Mouse (Mus musculus) kidney, adult 8-10 months (tissue): ENCODE measurements around the gene Helz.

ENCODE experiments used
- DNase-seq, 2 experiments: peaks; one replicate each; pipeline ENCODE4 v3.0.0; 2022

Gene Helz

DNA sequence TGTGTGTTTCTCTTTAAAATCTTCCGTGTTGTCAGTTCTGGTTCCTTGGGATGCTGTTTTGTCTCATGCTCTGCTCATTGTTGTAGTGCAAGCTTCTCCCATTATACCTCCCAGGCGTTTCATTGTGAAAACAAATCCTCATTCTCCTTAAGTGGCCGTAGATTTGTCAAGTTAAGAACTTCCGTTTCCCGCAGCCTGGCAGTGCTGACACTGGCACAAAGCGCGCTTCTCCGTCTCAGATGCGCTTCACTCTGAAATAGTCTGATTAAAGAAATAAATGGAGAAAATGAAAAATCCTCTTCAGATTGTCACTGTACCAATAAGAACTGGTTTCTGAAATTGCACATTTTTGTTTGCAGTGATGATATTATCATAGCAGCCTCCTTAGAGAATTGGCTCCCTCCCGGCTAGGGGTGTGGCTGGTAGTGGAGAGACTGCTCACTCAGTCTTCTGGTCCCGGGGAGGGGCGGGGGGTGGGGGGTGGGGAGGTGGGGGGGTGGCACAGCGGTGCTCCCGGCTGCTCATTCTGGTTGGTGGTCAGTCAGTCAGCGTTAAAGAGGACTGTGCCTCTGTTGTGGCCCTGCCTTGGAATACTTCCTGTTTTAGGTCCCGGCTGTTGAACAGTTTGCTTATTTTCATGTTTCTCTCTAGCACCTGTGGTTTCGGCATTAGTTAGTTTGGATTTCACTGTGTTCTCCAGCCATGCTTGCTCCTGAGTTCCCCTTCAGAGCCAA lies 128.6 kb downstream of the Helz start:
- DNase-seq, result no peak

DNA sequence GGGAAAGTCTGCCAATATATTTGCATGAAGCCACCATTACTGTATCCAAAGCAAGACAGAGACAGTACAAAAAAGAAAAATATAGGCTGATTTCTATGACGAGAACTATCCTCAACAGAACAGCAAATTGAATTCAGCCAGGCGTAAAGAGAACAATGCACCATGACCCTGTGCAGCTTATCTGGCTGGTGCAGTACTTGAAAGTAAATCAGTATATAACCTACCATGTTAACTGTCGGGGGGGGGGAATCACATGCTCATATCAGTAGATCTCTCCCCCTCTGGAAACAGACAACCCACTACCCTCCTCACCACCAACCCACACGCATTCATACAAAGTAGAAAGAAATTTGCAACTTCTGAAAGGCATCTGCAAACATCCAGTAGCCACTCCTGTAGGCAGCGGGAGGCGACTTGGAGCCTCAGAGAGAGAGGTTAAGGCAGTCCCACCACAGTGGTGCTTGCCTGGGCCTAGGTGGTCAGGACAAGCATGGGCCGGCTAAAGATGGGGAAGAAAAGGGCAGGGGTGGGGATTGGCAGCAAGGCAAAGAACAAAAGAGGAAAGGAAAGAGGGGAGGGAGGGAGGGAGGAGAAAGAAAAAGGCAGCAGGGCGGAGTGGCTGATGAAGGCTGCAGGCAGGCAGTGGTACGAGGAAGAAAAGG lies 135.1 kb downstream of the Helz start:
- no peak for DNase-seq

DNA sequence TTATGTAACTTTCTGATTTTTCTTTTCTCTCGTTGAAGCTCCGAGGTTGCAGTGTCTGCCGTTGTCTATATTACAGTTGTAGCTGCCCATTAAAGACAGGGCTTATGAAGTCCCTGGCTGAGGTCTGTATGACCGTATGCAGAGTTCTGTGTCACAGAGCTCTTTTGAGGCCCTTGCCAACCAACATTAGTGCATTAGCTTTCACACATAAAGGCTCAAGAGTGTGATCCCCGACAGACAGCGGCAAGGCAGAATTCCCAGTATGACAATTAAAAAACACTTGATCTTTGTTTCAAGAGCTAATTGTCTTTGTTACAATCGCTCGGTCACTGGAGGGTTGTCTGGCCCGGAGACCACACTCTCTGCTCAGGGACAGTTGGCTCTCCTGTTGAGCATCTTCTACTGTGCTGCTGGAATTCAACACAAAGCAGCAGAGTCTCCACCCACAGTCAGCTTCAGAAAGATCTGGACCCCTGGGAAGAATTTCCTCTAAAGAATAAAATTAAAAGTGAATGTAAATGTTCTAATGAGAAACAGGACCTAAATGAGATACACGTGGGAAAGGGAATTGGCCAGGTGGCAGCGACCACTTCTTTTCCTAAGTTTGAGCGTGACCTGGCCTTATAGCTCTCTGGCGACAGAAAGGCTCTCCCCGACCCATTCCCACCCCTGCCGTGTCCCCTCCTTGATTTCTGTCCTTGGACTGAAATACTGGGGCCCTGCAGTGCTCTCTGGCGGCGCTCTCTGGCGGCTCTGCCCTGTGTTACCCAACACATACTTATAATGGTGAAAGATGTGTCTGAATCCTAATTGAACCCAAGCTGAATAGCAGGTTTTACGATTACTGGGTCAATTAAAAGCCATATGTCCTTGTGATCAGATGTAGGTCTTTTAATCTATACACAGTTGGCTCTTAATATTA lies 136.1 kb downstream of the Helz start:
- no peak for DNase-seq

DNA sequence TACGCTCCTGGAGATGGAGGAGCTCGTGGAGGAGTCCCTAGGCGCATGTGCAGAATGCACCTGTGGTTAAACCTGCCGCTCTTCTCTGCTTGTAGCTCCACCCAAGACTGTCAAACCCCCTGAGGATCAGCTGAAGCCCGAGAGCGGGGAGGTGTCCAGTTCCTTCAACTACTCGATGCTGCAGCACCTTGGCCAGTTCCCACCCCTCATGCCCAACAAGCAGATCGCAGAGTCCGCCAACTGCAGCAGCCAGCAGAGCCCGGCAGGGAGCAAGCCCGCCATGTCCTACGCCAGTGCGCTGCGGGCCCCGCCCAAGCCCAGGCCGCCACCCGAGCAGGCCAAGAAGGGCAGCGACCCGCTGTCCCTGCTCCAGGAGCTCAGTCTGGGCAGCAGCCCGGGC lies 138.6 kb downstream of the Helz start:
- no peak for DNase-seq

DNA sequence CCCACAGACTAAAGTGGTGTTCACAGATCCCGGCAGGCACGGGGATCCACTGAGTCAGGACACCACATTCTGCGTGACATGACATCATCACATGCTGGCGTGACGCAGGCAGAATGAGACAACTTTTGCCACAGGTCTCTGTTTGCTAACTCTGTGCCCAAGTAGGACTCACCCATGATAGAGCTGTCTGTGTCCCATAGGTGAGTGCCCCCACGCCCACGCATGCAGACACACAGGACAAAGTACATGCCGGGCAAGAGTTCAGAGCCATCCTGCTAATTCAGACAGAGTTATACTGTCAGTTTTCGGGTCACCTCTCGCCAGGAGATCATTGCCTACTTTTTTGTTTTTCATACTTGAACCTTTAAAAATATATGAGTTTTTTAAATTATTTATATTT lies 140.8 kb downstream of the Helz start:
- no peak for DNase-seq

DNA sequence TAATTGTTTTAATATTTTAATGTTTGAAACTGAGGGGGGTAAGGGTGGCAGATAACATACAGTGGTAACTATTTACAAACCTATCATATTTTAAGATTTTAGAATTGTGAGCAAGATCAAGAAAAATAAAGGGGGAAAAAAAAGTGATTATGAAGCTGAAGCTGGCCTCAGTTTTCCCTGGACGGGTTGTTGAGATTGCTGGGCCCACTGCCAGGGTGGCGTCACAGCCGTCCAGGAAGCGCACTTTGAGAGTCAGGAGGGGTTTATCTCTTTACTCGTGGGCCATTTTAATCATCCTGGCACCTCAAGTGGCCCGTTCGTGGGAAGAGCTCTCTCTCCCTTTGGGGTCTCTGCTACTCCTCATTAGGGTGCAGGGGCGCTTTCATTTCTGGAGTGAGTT lies 143.8 kb downstream of the Helz start:
- no peak for DNase-seq

DNA sequence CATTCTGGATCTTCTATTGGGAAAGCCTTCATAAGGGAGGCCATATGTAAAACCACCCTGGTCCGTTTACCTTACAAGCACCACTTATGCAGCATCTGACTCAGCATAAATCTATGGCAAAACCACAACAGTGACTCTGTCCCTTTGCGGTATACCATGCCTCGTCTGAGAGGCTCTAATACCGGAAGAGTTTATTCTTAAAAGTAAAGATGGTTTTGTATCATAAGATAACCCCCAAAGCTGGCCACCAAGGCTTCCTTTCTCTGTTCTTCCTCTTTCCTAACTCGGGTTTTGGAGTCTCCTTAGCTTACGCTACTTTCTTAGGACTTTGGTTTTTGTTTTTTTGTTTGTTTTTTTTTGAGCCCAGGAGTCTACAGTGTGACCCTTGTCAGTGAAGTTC lies 145.6 kb downstream of the Helz start:
- DNase-seq, result no peak

DNA sequence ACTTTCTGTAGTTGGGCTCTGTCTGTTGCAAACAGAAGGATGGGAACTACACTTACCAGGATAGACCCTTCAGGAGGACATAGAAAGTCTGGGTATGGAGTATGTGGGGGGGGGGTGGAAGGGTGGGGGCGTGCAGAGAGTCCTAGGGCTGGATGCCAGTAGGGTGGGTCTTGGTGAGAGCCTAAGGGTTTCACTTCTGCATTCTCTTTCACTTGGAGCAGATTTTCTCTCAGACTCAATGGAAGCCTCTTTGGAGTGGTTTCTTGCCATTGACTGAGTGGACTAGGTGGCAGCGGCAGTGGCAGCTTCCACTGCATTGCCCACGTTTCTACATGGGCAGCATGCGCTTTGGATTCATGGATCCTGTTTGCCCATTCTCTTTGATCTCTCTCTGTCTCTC lies 152.2 kb downstream of the Helz start:
- DNase-seq, result no peak

DNA sequence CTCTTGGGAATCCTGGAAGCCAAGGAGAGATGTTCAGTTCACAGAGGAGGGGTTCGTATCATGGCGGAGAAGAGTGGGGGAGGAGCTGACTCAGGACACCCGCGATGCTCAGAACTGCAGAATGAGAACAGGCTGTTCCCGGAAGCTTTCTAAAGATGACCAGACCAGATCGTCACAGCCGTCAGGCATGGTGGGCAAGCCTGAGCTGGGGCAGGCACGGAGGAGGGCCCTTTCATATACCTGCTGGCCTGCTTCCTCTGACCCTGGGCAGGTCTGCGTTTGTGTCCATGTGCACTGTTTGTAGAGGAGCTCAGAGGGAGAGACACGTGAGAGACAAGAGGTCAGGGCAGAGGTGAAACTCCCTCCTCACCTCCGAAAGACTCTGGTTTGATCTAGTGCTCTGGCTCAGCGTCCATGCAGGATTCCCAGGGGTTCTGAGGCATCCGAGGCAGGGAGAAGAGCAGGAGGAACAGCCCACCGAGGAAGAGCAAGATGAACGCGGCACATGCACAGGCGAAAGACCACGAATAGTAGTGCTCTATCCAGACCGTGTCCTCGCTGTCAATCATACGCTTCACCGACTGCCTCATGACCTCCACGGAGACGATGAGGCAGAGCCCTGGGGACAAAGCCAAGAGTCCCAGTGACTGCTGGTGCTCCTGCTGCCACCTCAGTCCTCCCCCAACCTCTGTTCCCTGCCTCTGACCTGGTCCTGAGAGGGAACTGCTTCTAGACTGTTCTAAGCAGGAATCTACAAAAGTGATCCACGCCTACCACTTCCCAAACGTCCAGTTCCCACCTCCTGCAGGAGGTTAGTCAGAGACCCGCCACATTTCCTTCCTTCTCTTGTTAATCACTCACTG lies 155.8 kb downstream of the Helz start:
- peak in 1 of 2 experiments; percentile 30 for DNase-seq

DNA sequence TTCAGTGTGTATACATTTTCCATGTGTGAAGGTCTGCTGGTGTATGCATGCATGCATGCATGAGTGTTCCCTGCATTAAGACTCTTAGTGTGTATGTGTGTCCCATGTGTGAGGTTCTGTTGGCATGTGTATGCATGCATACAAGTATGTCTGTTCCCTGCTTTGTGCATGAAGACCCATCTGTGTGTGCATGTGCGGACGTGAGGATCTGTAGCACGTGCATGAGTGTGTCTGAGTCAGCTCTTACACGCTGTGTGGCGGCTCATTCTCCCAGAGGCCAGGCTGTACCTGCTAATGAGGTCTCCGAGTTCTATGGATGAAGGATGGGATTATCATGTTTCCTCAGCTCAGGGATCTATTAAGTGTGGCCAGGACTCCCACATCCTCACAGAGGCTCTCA lies 157.3 kb downstream of the Helz start:
- no peak for DNase-seq

DNA sequence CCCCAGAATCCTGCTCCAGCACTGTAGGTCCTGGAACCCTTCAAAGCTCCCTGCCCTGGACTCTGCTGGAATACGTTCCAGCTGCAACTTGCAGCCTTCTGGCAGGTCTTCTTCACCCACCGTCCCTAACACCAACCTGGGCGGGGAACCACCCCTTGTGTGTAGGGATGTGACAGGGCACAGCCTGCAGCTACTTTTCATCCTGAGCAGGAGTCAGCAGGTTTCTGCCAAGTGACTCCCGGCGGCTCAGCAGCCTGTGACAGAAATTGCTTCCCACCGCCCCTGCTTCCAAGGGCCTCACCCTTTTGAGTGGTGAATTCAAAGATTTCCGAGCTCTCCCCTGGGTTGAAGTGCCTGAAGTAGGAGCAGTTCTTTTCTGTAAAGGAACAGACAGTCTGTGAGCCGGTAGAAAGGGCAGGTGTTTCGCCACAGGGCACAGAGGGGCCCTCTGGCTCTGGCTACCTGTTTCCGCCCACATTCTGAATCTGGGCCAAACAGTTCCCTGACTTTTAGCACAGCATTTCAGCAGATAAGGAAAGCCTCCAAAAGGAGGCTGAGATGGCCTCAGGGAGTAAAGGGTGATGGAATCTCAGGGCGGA lies 157.8 kb downstream of the Helz start:
- peak in 1 of 2 experiments; percentile 7 for DNase-seq

DNA sequence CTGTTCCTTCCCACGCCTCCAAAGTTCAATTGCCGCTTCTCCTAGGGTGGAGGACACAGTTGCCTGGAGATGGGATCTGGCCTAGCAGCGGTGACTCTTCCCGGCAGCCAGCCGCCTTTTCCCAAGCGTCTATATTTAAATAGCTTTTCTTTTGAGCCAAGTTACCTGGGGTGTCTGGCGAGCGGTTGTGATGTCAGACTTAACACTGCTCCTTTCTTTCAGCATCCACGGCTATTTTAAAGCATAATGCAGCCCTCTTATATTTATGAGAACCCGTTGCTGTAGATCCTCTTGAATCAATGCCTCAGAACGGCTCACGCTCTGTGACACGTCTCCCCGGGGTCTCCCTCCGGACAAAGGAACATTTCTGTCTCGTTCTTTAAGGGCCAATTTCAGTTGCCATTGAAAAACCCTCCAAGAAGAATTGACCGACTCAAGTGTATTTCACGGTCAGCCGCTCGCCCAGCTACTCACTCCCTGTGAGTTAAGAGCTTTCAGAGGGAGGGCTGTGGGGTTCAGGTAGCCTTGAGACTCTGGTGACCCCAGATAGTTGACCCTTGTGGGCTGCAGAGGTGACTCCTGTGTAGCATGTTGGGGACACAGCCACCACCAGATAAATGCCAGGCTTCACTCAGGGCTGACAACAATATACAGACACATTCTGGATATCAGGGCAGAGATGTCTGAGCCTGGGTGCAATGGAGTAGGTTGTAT lies 160.3 kb downstream of the Helz start:
- no peak for DNase-seq

DNA sequence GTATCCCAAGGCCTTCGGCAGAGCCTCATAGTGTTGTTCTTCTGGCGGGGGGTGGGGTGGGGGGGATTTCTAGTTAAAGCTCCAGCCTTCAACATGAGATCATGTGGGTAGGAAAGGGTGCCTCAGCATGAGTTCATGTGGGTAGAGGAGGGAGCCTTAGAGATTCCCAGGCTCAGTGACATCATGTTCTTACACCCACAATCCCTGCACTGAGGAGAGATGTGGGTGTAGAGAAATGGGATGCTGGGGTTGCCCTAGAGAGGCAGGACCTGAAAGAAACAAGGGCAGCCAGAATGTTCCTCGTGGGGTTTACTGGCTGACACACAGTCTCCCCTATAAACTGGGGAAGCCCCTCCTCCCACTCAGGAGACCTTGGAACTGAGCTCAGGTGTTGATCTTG lies 162.6 kb downstream of the Helz start:
- DNase-seq, result no peak

DNA sequence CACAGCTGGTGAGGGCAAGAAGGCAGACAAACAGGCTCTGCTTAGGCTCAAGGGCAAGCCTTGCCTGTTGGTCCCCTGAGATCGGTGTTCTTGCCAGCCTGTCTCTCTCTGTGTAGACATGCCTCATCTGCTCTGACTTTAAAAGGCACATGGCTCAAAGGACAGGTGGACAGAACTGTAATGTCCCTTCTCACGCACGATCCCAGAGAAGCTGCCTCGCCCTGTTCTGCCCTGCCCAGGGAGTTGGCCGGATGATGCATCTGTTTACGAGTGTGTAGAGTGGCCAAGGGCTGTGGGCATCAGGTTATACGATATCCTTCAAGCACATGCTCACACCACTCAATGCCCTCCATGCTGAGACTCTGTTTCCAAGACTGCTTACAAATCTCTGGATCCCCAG lies 166.6 kb downstream of the Helz start:
- no peak for DNase-seq

DNA sequence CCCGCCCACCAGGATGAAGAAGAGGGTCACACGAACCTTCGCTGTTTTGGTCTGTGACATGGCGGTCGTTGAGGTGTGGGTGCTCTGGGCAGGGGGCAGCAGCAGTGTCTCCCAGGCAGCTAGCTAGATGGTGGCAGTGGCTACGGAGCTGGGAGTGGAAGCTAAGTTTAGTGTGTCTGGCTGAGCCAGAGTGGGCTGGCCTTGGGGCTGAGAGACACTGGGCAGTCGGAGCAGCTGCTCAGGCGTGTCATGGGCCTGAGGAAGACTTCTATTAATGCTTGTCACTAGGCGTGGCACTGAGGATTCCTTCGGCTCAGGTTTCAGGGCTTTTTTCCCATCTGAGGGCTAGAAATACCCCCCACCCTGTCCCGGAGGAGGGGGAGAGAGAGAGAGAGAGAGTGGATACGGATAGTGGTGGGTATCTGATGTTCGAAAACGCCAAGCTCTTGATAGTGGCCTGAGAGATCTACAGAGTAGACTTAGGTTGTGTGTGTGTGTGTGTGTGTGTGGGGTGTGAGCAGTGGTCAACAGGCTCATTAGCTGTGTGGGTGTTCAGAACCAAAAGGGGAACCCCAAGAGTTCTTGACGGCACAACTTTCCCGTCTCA lies 168.7 kb downstream of the Helz start, which contains the start of gene Cacng1:
TSS of gene Cacng1 (minus strand) at position 191 of the 607 bp plus-strand sequence.
- DNase-seq, result no peak

DNA sequence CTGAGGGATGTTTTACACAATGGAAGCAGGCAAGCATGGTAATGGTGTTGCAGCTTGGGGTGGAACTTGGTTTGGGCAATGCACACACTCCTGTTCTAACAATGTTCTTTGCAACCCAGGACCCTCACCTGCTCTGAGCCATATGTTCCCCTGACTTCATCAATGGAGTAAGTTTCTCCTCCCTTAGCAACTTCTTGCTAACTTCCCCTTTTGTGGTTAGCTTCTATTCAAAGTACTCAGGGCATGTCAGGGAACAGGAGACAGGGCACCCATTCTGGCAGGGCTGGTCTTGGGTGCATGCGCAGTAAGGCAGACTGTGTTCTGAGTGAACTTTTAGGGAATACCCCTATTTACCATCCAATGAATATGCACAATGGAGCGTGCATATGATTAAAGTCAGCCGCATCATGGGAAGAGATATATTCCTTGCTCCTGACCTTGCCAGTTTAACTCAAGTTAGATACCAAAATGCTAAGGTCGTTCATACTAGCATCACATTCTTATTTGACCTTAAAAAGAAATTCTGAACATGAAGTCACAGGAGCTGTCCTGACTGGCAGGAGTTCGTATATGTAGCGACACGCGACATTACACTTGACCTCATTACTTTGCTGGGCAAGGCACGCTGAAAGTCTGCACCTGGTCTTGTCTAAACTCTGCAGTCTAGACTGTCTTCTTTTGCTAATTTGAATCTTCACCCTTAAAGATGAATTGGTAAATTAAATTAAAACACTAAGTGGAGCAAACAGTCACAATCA lies 172.7 kb downstream of the Helz start:
- DNase-seq, result no peak

DNA sequence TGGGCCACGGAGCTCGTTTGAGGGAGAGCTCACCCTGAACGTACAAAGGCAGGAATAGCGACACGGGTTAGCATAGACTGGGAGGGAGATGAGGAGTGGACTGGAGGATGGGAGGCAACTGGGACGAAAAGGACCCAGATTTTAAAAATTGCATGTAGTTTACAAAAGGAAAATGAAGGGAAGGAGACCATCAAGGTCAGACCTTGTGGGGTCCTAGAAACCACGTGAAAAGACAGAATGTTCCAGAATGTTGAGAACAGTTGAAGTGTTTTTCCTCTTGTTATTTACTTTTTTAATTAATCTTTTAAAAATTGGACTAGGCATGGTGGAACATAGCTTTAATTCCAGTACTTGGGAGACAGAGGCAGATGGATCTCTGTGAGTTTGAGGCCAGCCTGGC lies 173.3 kb downstream of the Helz start:
- no peak for DNase-seq

DNA sequence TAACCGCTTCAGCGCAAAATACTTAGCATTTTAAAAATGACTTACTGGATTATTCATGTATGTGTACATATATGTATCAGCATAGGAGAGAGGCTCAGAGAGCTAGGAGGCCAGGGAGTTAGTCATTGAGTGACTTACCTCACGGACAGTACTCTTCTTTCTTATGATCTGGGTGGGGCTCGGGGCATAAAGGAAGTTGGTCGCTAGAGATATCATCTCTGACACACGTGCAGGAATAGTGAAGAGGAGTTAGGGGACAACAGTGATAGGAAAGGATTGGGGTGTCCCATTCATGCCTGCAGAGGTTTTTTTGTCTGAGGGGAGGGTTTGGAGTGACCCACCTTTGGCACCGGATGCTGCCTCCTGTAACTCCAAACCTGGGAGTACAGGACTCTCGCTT lies 176.9 kb downstream of the Helz start:
- DNase-seq, result no peak

DNA sequence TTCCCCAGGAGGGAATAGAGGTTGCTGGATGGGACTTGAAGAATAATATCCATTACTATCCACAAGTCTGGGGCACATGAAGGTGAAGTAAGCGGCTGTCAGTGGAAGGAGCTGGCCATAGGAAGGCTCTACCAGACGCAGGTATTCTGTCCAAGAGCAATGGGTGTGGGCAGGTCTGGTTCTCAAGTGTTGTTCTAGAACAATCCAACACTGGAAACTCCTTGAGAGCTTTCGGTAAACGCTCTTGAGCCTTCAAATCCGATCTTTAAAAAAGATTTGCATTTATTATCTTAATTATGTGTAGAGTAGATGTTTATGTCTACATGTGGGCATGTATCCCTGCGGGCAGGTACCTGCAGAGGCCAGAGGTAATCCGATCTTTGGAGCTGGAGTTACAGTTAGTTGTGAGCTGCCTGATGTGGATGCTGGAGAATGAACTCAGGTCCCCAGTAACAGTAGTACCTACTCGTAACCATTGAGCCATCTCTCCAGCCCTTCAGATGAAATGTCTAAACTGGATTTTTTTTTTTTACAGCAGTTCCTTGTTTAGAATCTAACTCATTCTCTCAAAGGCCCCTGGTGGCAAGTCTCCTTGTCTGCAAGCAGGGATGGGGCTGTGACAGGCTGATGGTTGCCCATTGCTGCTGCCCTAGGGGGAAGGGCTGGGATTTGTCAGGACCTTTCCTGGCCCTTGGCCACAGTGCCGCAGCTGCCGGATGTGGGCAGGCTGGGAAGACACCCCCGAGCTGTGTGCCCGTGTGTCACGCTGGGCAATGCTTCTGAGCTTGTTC lies 180.5 kb downstream of the Helz start:
- DNase-seq, result no peak
